Mouse (Mus musculus): ENCODE measurements around the gene Ebf1. TPM values are rescaled to one million over a fixed set of nuclear protein-coding genes. Genes with fewer than 3 reads are reported as not detected.

Ebf1 gene
- polyA plus RNA-seq, 1 experiment from 2014 or later, result 5.0 TPM

GRCm38 (mm10) chr11:44621615-44622014 is 4.5 kb downstream of the Ebf1 start:
- H3K27ac ChIP-seq (ENCODE audit: low read depth), result no peak overlapping the region
- no peaks in the 10 kb centered on the region for H3K9me3 ChIP-seq (ENCODE audit: low read length)
- H3K27me3 ChIP-seq (ENCODE audit: insufficient read depth, low read length), result peaks cover 53% of the 10 kb centered on the region
- no peak overlapping the region for H3K4me2 ChIP-seq (ENCODE audit: low read depth, low read length)
- WGBS (ENCODE audit: insufficient replicate concordance), result 65% methylated on average over 9 of the region's 10 CpGs
- H3K4me1 ChIP-seq (ENCODE audit: insufficient read depth), result no peaks in the 10 kb centered on the region
- no peak for TF ChIP-seq CTCF (IDR thresholded peaks at IDR 0.05; ENCODE audit: low read depth)
- TF ChIP-seq EP300 (IDR thresholded peaks at IDR 0.05; ENCODE audit: low read depth), result no peak
- H3K9ac ChIP-seq (replicated peaks), result no peak overlapping the region
- H3K36me3 ChIP-seq (replicated peaks; ENCODE audit: insufficient read depth, low read length), result no peaks in the 10 kb centered on the region
- ATAC-seq (no peak), DNase-seq (no peak)
- H3K4me3 ChIP-seq (ENCODE audit: low read depth, low read length), result no peak overlapping the region

- TF ChIP-seq CTCF (IDR thresholded peaks at IDR 0.05; ENCODE audit: low read depth) (no peak), EP300 (IDR thresholded peaks at IDR 0.05; ENCODE audit: low read depth) (no peak)
- no peaks in the 10 kb centered on the region for H3K4me1 ChIP-seq (ENCODE audit: insufficient read depth)
- no peak for ATAC-seq
Observed at GRCm38 (mm10) chr11:44622023-44622731, 5.1 kb downstream of the Ebf1 start.

GRCm38 (mm10) chr11:44624564-44624963 is 7.4 kb downstream of the Ebf1 start:
- H3K36me3 ChIP-seq (replicated peaks; ENCODE audit: insufficient read depth, low read length), result no peaks in the 10 kb centered on the region
- WGBS (ENCODE audit: insufficient replicate concordance), result 44% methylated on average over 5 of the region's 5 CpGs
- H3K27me3 ChIP-seq (ENCODE audit: insufficient read depth, low read length), result peaks cover 27% of the 10 kb centered on the region
- no peak overlapping the region for H3K9ac ChIP-seq (replicated peaks)
- no peak for TF ChIP-seq CTCF (IDR thresholded peaks at IDR 0.05; ENCODE audit: low read depth)
- TF ChIP-seq EP300 (IDR thresholded peaks at IDR 0.05; ENCODE audit: low read depth), result no peak
- DNase-seq, result no peak
- no peaks in the 10 kb centered on the region for H3K4me1 ChIP-seq (ENCODE audit: insufficient read depth)
- H3K9me3 ChIP-seq (ENCODE audit: low read length), result no peaks in the 10 kb centered on the region
- H3K4me2 ChIP-seq (ENCODE audit: low read depth, low read length), result no peak overlapping the region
- H3K4me3 ChIP-seq (ENCODE audit: low read depth, low read length), result no peak overlapping the region
- ATAC-seq, result no peak
- H3K27ac ChIP-seq (ENCODE audit: low read depth), result no peak overlapping the region

More at GRCm38 (mm10) chr11:44622023-44622731, 5.1 kb downstream of the Ebf1 start:
- Histone ChIP-seq H3K36me3 (replicated peaks; ENCODE audit: insufficient read depth, low read length) (no peaks in the 10 kb centered on the region), H3K27ac (ENCODE audit: low read depth) (no peak overlapping the region), H3K9ac (replicated peaks) (no peak overlapping the region), H3K4me2 (ENCODE audit: low read depth, low read length) (no peak overlapping the region; the same call in 1 of the 2 replicates), H3K9me3 (ENCODE audit: low read length) (no peaks in the 10 kb centered on the region), H3K4me3 (ENCODE audit: low read depth, low read length) (no peak overlapping the region), H3K27me3 (ENCODE audit: insufficient read depth, low read length) (peaks cover 48% of the 10 kb centered on the region)
- 42% methylated on average over 11 of the region's 11 CpGs for WGBS (ENCODE audit: insufficient replicate concordance)
- DNase-seq, result no peak

- Histone ChIP-seq H3K4me2 (ENCODE audit: low read depth, low read length) (no peak overlapping the region), H3K27me3 (ENCODE audit: insufficient read depth, low read length) (peaks cover 12% of the 10 kb centered on the region), H3K27ac (ENCODE audit: low read depth) (no peak overlapping the region), H3K4me1 (ENCODE audit: insufficient read depth) (no peaks in the 10 kb centered on the region), H3K4me3 (ENCODE audit: low read depth, low read length) (no peak overlapping the region), H3K9ac (replicated peaks) (no peak overlapping the region), H3K36me3 (replicated peaks; ENCODE audit: insufficient read depth, low read length) (no peaks in the 10 kb centered on the region), H3K9me3 (ENCODE audit: low read length) (no peaks in the 10 kb centered on the region)
- 83% methylated on average over 10 of the region's 10 CpGs for WGBS (ENCODE audit: insufficient replicate concordance)
- no peak for ATAC-seq
- no peak for DNase-seq
- TF ChIP-seq EP300 (IDR thresholded peaks at IDR 0.05; ENCODE audit: low read depth) (no peak), CTCF (IDR thresholded peaks at IDR 0.05; ENCODE audit: low read depth) (no peak)
Observed at GRCm38 (mm10) chr11:44626065-44626464, 8.9 kb downstream of the Ebf1 start.

GRCm38 (mm10) chr11:44628412-44628811 is 11.3 kb downstream of the Ebf1 start:
- H3K9me3 ChIP-seq (ENCODE audit: low read length), result no peaks in the 10 kb centered on the region
- 49% methylated on average over 4 of the region's 4 CpGs for WGBS (ENCODE audit: insufficient replicate concordance)
- H3K36me3 ChIP-seq (replicated peaks; ENCODE audit: insufficient read depth, low read length), result no peaks in the 10 kb centered on the region
- H3K4me1 ChIP-seq (ENCODE audit: insufficient read depth), result no peaks in the 10 kb centered on the region
- ATAC-seq (no peak), DNase-seq (no peak)
- no peak overlapping the region for H3K9ac ChIP-seq (replicated peaks)
- H3K27me3 ChIP-seq (ENCODE audit: insufficient read depth, low read length), result no peaks in the 10 kb centered on the region
- H3K4me3 ChIP-seq (ENCODE audit: low read depth, low read length), result no peak overlapping the region
- no peak overlapping the region for H3K27ac ChIP-seq (ENCODE audit: low read depth)
- H3K4me2 ChIP-seq (ENCODE audit: low read depth, low read length), result no peak overlapping the region
- TF ChIP-seq CTCF (IDR thresholded peaks at IDR 0.05; ENCODE audit: low read depth) (no peak), EP300 (IDR thresholded peaks at IDR 0.05; ENCODE audit: low read depth) (no peak)

- H3K9ac ChIP-seq (replicated peaks), result no peak overlapping the region
- no peak overlapping the region for H3K4me2 ChIP-seq (ENCODE audit: low read depth, low read length)
- H3K4me3 ChIP-seq (ENCODE audit: low read depth, low read length), result no peak overlapping the region
- H3K4me1 ChIP-seq (ENCODE audit: insufficient read depth), result no peaks in the 10 kb centered on the region
- DNase-seq, result no peak
- no peak overlapping the region for H3K27ac ChIP-seq (ENCODE audit: low read depth)
- no peaks in the 10 kb centered on the region for H3K36me3 ChIP-seq (replicated peaks; ENCODE audit: insufficient read depth, low read length)
- no peaks in the 10 kb centered on the region for H3K9me3 ChIP-seq (ENCODE audit: low read length)
- ATAC-seq, result no peak
- no peak for TF ChIP-seq EP300 (IDR thresholded peaks at IDR 0.05; ENCODE audit: low read depth)
- no peak for TF ChIP-seq CTCF (IDR thresholded peaks at IDR 0.05; ENCODE audit: low read depth)
- no peaks in the 10 kb centered on the region for H3K27me3 ChIP-seq (ENCODE audit: insufficient read depth, low read length)
- WGBS (ENCODE audit: insufficient replicate concordance), result 72% methylated on average over 15 of the region's 15 CpGs
Observed at GRCm38 (mm10) chr11:44632064-44632968, 15.2 kb downstream of the Ebf1 start.
